Mouse (Mus musculus) neural tube, embryonic 15.5 days (tissue): ENCODE measurements around the gene Acsbg2. TPM values are rescaled to one million over a fixed set of nuclear protein-coding genes. Genes with fewer than 3 reads are reported as not detected.

ENCODE experiments used
- ATAC-seq: fragments of 200-750 bp; cut with Nextera tagmentation; 2 replicates; pipeline ENCODE4 v1.8.0; 2017; ENCODE audit warnings: mild to moderate bottlenecking, moderate TSS enrichment, moderate library complexity; ENCODE audit not compliant: low FRiP score
- H3K27ac ChIP-seq: fragments of 300-500 bp; sonication (generic); replicated peaks from 2 replicates; pipeline ENCODE4 v1.5.1; 2015; ENCODE audit warnings: mild to moderate bottlenecking, inconsistent platforms
- H3K27me3 ChIP-seq: fragments of 300-500 bp; sonication (generic); replicated peaks from 2 replicates; pipeline ENCODE4 v1.6.1; 2015; ENCODE audit warnings: inconsistent platforms
- H3K36me3 ChIP-seq: fragments of 300-500 bp; sonication (generic); 2 replicates; pipeline ENCODE4 v1.6.1; 2015; ENCODE audit warnings: inconsistent platforms
- H3K4me1 ChIP-seq: fragments of 300-500 bp; sonication (generic); 2 replicates; pipeline ENCODE4 v1.6.1; 2015; ENCODE audit warnings: inconsistent platforms
- H3K4me2 ChIP-seq: fragments of 300-500 bp; sonication (generic); 2 replicates; pipeline ENCODE4 v1.6.1; 2015; ENCODE audit warnings: inconsistent platforms, mild to moderate bottlenecking, moderate library complexity
- H3K4me3 ChIP-seq: fragments of 300-500 bp; sonication (generic); replicated peaks from 2 replicates; pipeline ENCODE4 v1.5.1; 2015; ENCODE audit warnings: mild to moderate bottlenecking, inconsistent platforms
- H3K9ac ChIP-seq: fragments of 300-500 bp; sonication (generic); replicated peaks from 2 replicates; pipeline ENCODE4 v1.6.1; 2015; ENCODE audit warnings: mild to moderate bottlenecking, inconsistent platforms
- H3K9me3 ChIP-seq: fragments of 300-500 bp; sonication (generic); replicated peaks from 2 replicates; pipeline ENCODE4 v1.6.1; 2016; ENCODE audit warnings: inconsistent platforms
- WGBS: fragments of 180-500 bp; shearing (Covaris S2); methylation state at CpG from one replicate; pipeline ENCODE4 v1.1.7; 2015; ENCODE audit warnings: mixed read lengths; 5-methylcytosine and 5-hydroxymethylcytosine counted together
- polyA plus RNA-seq: library from polyadenylated mRNA; unstranded; fragments of >200 nt; fragmentation: Nextera tagmentation; extraction: Ambion mirVana; gene quantifications from 2 replicates; pipeline ENCODE4 v1.2.1, GENCODE M21; 2015

The Acsbg2 gene
- polyA plus RNA-seq, 1 experiment from 2014 or later, result not detected

- no peaks in the 10 kb centered on the region for H3K4me1 ChIP-seq
- no peak overlapping the region for H3K9ac ChIP-seq
- H3K9me3 ChIP-seq, result no peaks in the 10 kb centered on the region
- no peaks in the 10 kb centered on the region for H3K36me3 ChIP-seq
- H3K27me3 ChIP-seq, result no peaks in the 10 kb centered on the region
- ATAC-seq, result no peak
- no peak overlapping the region for H3K4me3 ChIP-seq
- H3K27ac ChIP-seq, result no peak overlapping the region
- no peak overlapping the region for H3K4me2 ChIP-seq
- WGBS, result 75% methylated on average over 15 of the region's 15 CpGs
Observed at GRCm38 (mm10) chr17:56870287-56870953, 3.8 kb downstream of the Acsbg2 start.

GRCm38 (mm10) chr17:56869481-56869977, 4.7 kb downstream of the Acsbg2 start:
- Histone ChIP-seq H3K9ac (no peak overlapping the region), H3K9me3 (no peaks in the 10 kb centered on the region), H3K36me3 (no peaks in the 10 kb centered on the region), H3K4me1 (no peaks in the 10 kb centered on the region), H3K27ac (no peak overlapping the region), H3K27me3 (no peaks in the 10 kb centered on the region), H3K4me3 (no peak overlapping the region), H3K4me2 (no peak overlapping the region)
- WGBS, result 66% methylated on average over 9 of the region's 9 CpGs
- no peak for ATAC-seq

DNA sequence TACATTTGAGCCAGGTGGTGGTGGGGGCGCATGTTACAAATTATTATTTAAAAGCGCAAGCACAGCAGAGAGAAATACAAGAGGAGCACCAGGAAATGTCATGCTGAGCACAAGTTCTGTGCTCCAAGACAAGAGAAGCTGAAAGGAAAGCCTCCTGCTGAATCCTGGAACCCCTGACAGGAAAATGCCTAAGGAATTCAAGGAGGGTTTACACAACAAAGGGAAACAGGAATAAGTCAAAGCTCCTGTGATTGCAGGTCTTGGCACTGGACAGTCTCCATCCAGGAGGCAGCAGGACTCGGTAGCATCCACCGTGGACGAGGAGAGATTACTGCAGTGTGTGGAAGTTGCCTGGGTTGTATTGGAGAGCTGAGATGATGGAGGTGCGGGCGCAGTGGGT, 8.2 kb downstream of the Acsbg2 start:
- H3K4me2 ChIP-seq, result no peak overlapping the region
- no peaks in the 10 kb centered on the region for H3K9me3 ChIP-seq
- H3K27ac ChIP-seq, result no peak overlapping the region
- H3K4me3 ChIP-seq, result no peak overlapping the region
- H3K36me3 ChIP-seq, result no peaks in the 10 kb centered on the region
- H3K9ac ChIP-seq, result no peak overlapping the region
- no peaks in the 10 kb centered on the region for H3K4me1 ChIP-seq
- H3K27me3 ChIP-seq, result no peaks in the 10 kb centered on the region
- no peak for ATAC-seq
- WGBS, result 76% methylated on average over 7 of the region's 7 CpGs

DNA sequence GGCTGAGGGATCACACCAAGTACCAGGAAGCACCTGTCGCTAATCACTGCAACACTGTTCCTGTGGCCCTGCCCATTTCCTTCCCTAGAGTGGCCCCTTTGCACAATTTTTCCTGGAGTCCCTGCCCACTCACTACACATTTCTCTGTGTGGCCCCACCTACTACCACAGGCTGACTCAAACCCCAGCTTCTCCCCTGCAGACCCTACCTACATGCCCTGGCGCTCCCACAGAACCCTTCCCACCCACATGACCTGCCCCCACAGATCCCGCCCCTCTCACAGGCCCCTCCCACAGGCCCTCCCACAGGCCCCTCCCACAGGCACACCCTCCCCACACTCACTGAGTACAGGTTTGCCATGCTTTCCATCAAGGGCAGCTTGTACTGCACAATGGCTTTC, 13.1 kb downstream of the Acsbg2 start:
- no peak for ATAC-seq
- Histone ChIP-seq H3K27ac (no peak overlapping the region), H3K9me3 (no peaks in the 10 kb centered on the region), H3K9ac (no peak overlapping the region), H3K36me3 (no peaks in the 10 kb centered on the region), H3K27me3 (no peaks in the 10 kb centered on the region), H3K4me1 (no peaks in the 10 kb centered on the region), H3K4me2 (no peak overlapping the region), H3K4me3 (no peak overlapping the region)
- WGBS, result 63% methylated on average over 3 of the region's 3 CpGs

GRCm38 (mm10) chr17:56858922-56859321, 15.3 kb downstream of the Acsbg2 start:
- Histone ChIP-seq H3K4me1 (no peaks in the 10 kb centered on the region), H3K4me2 (no peak overlapping the region), H3K27ac (no peak overlapping the region), H3K9ac (no peak overlapping the region), H3K4me3 (no peak overlapping the region), H3K27me3 (no peaks in the 10 kb centered on the region), H3K36me3 (no peaks in the 10 kb centered on the region), H3K9me3 (no peaks in the 10 kb centered on the region)
- no peak for ATAC-seq
- 57% methylated on average over 7 of the region's 7 CpGs for WGBS

DNA sequence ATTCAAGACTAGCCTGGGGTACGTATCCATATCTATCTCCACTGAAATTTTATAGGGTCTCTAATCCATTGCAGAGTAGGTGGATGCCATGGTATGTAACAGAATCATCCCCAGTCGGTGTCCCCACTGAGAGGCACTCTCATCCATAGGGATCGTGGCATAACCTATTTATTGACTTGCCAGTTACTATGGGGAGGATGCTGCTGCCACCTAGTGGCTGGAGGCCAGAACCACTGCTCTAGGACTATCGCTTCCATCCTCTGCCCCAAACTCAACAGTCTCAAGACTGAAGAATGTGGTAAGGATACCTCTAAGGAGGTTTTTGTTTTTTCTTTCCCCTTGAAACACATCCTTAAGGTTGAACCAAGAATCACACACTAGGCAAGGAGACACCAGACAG, 16.0 kb downstream of the Acsbg2 start:
- WGBS, result 56% methylated on average over 4 of the region's 4 CpGs
- ATAC-seq, result no peak
- Histone ChIP-seq H3K9me3 (no peaks in the 10 kb centered on the region), H3K4me1 (no peaks in the 10 kb centered on the region), H3K36me3 (no peaks in the 10 kb centered on the region), H3K9ac (no peak overlapping the region), H3K27ac (no peak overlapping the region), H3K27me3 (no peaks in the 10 kb centered on the region), H3K4me3 (no peak overlapping the region), H3K4me2 (no peak overlapping the region)

DNA sequence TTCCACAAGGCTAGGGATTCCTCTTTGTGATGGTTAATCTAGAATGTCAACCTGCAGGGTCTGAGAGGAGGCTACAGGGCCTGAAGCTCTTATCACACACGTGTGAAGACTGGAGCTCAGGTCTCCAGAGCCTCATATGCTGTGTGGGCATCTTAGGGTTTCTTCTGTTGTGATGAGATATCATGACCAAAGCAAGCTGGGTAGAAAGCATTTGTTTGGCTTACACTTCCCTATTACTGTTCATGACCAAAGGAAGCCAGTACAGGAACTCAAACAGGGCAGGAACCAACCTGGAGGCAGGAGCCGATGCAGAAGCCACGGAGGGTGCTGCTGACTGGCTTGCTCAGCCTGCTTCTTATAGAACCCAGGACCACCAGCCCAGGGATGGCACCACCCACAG, 18.8 kb downstream of the Acsbg2 start:
- Histone ChIP-seq H3K36me3 (no peaks in the 10 kb centered on the region), H3K4me3 (no peak overlapping the region), H3K27me3 (no peaks in the 10 kb centered on the region), H3K9ac (no peak overlapping the region), H3K4me2 (no peak overlapping the region), H3K9me3 (no peaks in the 10 kb centered on the region), H3K4me1 (no peaks in the 10 kb centered on the region), H3K27ac (no peak overlapping the region)
- 87% methylated on average over 3 of the region's 3 CpGs for WGBS
- no peak for ATAC-seq

DNA sequence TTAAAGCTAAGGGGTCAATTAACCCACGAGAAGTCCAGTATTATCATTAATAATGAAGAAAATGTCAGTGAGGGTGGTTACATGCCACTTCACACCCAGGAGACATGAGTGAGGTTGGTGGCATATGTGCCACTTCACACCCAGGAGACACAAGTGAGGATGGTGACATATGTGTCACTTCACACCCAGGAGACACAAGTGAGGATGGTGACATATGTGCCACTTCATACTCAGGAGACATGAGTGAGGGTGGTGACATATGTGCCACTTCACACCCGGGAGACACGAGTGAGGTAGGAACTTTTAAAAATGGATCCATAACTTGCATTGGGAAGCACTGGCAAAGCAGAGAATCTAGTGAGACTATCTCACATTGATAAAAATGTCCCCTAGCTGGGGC, 23.1 kb downstream of the Acsbg2 start:
- no peaks in the 10 kb centered on the region for H3K27me3 ChIP-seq
- no peak for ATAC-seq
- no peak overlapping the region for H3K4me3 ChIP-seq
- WGBS, result 75% methylated on average over 3 of the region's 3 CpGs
- no peaks in the 10 kb centered on the region for H3K9me3 ChIP-seq
- H3K9ac ChIP-seq, result no peak overlapping the region
- H3K4me2 ChIP-seq, result no peak overlapping the region
- H3K36me3 ChIP-seq, result no peaks in the 10 kb centered on the region
- H3K27ac ChIP-seq, result no peak overlapping the region
- H3K4me1 ChIP-seq, result no peaks in the 10 kb centered on the region

GRCm38 (mm10) chr17:56849710-56850109, 24.5 kb downstream of the Acsbg2 start:
- 86% methylated on average over 13 of the region's 13 CpGs for WGBS
- Histone ChIP-seq H3K4me2 (no peak overlapping the region), H3K4me1 (no peaks in the 10 kb centered on the region), H3K27me3 (no peaks in the 10 kb centered on the region), H3K9me3 (no peaks in the 10 kb centered on the region), H3K27ac (no peak overlapping the region), H3K4me3 (no peak overlapping the region), H3K36me3 (no peaks in the 10 kb centered on the region), H3K9ac (no peak overlapping the region)
- ATAC-seq, result no peak

GRCm38 (mm10) chr17:56848785-56849184, 25.5 kb downstream of the Acsbg2 start:
- no peak for ATAC-seq
- no peak overlapping the region for H3K4me2 ChIP-seq
- H3K36me3 ChIP-seq, result no peaks in the 10 kb centered on the region
- H3K27ac ChIP-seq, result no peak overlapping the region
- H3K4me1 ChIP-seq, result no peaks in the 10 kb centered on the region
- no peaks in the 10 kb centered on the region for H3K27me3 ChIP-seq
- no peak overlapping the region for H3K9ac ChIP-seq
- no peak overlapping the region for H3K4me3 ChIP-seq
- no peaks in the 10 kb centered on the region for H3K9me3 ChIP-seq
- WGBS, result 85% methylated on average over 5 of the region's 5 CpGs

DNA sequence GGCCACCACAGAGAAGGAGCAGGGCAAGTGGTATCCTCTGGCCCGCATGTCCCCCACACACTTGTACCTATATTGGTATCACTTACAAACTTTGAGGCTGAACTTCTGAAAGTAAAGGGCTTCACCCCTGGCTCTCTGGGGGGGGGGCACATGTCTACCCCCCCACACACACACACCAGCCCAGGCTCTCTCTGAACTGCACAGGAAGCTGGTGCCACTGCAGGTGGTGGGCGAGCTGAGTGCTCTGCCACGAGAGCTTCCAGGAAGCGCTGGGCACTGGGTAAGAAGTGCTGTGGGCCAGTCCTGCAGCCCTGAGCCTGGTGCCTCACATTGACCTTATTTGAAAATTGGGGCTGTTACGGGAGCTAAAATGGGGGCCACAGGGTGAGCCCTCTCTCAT, 30.6 kb downstream of the Acsbg2 start:
- H3K4me1 ChIP-seq, result no peaks in the 10 kb centered on the region
- H3K36me3 ChIP-seq, result no peaks in the 10 kb centered on the region
- H3K27me3 ChIP-seq, result no peaks in the 10 kb centered on the region
- H3K9me3 ChIP-seq, result no peaks in the 10 kb centered on the region
- H3K4me2 ChIP-seq, result no peak overlapping the region
- no peak overlapping the region for H3K9ac ChIP-seq
- H3K4me3 ChIP-seq, result no peak overlapping the region
- H3K27ac ChIP-seq, result no peak overlapping the region
- ATAC-seq, result no peak
- 80% methylated on average over 5 of the region's 5 CpGs for WGBS

GRCm38 (mm10) chr17:56842173-56842572, 32.1 kb downstream of the Acsbg2 start:
- Histone ChIP-seq H3K4me3 (no peak overlapping the region), H3K9ac (no peak overlapping the region), H3K27me3 (no peaks in the 10 kb centered on the region), H3K36me3 (no peaks in the 10 kb centered on the region), H3K9me3 (no peaks in the 10 kb centered on the region), H3K4me2 (no peak overlapping the region), H3K27ac (no peak overlapping the region), H3K4me1 (no peaks in the 10 kb centered on the region)
- ATAC-seq, result no peak
- 90% methylated on average over 5 of the region's 5 CpGs for WGBS
